Mouse (Mus musculus) retina, postnatal 7 days (tissue): ENCODE results near the gene Mgmt.

Experiments
- DNase-seq: peaks from one replicate; pipeline ENCODE4 v3.0.0-alpha.2; 2012; ENCODE audit warnings: low read depth, low spot score

Gene Mgmt

DNA sequence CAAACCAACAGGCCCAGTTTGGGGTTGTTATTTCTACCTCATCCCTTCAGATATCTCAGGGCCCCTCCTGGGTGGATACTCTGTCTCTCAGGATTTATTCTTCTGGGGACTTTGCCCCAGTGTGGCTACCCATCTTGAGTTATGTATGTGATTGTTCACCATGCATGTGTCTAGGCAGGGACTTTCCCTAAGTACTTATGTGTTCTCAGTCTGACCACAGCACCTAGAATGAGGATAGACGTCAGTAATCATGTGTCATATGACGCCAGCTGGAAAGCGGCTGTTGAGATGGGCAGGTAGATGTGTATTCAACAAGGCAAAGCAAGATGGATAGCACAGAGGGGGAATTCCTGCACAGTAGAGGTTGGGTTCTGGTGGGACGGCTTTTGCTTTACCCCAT, 217.7 kb downstream of the Mgmt start:
- no peak for DNase-seq

- DNase-seq, result no peak
Observed at GRCm38 (mm10) chr7:137116246-137116645, 221.8 kb downstream of the Mgmt start.

GRCm38 (mm10) chr7:137121243-137121858, 226.9 kb downstream of the Mgmt start:
- DNase-seq, result no peak

GRCm38 (mm10) chr7:137128726-137129125, 234.3 kb downstream of the Mgmt start:
- DNase-seq, result no peak

DNA sequence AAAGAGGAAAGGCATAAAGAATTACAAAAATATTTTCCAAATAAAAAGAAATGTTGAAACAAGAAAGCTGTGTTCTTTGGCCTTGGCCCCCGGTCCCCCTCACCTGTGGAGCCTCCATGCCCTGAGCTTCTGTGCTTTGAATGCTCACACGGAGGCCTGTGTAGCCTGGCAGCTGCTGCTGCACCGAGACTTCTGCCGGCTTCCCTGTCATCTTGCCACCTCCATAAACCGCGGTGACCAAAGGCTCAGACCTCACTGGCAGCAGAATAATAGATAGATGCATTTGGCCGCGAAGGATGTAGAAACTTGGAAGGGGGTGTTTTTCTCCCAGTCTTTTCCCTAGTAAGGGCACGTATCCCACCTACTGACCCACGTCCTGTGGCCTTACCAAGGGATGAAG, 235.8 kb downstream of the Mgmt start:
- DNase-seq, result no peak

GRCm38 (mm10) chr7:137131957-137132356, 237.5 kb downstream of the Mgmt start:
- DNase-seq, result no peak

DNA sequence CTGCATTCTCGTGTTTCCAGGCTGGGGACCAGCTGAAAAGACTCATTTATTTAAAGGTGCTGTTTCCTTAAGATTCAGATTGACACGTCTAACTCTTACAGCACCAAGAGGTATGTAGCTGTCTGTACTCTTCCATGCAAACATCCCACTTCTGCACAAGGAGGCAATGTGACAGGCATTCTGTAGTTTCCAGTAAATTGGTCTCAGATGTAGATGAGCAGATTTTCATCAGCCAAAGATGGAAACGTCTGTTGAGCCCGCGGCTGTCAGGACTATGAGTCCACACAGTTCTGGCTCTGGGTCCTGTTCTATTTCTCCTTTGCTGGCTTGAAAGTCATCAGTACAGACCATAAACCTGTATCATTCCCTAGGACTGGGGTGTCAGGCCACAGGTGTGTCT, 243.7 kb downstream of the Mgmt start:
- DNase-seq, result no peak

DNA sequence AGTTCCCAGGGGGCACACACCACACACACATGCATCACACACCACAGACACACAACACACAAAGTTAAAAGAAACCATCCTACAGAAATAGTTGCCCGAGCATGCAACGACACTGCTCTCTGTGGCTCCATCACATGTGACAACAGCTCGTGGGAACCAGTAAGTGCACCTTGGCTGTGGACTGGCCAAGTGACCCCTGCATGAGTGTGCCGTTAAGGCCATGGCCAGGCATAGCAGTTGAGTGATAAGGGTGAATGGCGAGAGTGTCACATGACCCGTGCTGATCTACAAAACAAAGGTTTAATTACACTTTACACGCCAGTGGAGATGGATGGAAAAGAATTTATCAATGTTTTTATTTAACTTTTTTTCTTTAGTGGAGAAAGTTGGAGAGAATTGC, 245.9 kb downstream of the Mgmt start:
- DNase-seq, result no peak

DNA sequence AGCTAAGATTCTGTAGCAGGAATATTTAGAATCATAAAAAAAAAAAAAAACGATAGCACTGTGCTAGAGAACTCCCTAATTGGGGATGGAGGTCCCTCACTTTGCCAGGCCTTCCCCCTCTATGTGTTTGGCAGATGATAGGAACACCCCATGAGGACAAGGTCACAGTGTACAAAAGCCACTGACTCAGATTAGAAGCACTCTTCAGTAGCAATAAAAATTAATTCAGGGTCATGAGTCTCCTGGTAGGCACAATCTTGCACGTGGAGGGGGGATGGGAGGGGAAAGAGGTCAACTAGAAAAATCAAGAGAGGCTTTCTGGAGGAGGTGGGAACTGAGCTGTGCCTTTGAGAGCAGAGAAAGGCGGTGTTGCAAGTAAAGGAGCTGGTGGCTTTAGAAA, 247.0 kb downstream of the Mgmt start:
- DNase-seq, result no peak

DNA sequence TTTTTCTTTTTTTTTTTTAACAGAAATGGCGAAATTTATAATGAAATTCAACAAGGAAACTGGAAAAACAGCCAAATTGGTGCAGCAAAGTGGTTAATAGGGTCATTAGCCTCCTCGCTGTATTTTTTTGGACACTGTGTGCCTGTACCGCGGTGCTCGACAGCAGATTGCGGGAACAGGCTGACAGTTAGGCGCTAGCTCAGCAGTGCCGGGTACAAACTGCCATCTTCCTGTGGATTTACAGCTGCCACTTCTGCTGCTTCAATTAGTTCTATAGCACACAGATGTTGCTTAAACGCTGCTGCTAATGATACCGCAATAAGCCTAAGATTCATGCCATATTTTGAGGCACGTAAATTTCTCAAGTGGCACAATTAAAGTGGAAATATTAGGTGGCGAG, 252.7 kb downstream of the Mgmt start:
- no peak for DNase-seq

GRCm38 (mm10) chr7:137151854-137152253, 257.4 kb downstream of the Mgmt start:
- DNase-seq, result no peak

GRCm38 (mm10) chr7:137154623-137155022, 260.2 kb downstream of the Mgmt start:
- DNase-seq, result no peak

DNA sequence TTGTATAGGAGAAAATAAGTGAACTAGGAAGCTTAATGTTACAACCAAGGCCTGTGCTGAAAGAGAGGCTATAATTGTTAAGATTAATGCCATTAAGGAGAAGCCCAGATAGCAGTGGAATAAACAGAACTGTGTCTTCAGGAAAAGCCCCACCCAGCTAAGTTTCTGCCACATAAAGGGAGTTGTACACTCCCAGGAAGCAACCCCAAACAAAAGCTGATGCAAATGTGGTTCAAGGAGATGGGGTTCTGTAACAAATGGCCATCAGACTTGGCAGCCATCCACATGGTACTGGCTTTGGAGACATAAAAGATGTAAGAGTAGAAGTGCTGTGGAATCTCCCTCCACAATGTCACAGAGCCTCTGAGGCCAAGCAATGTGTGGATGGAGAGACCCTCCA, 264.7 kb downstream of the Mgmt start:
- no peak for DNase-seq

- DNase-seq, result no peak
Observed at GRCm38 (mm10) chr7:137172278-137172677, 277.9 kb downstream of the Mgmt start.
